Mouse (Mus musculus) hindbrain, embryonic 11.5 days (tissue): ENCODE measurements around the gene Dnah3. TPM values are rescaled to one million over a fixed set of nuclear protein-coding genes. Genes with fewer than 3 reads are reported as not detected.

Experiments used
- ATAC-seq: fragments of 200-750 bp; cut with Nextera tagmentation; 2 replicates; pipeline ENCODE4 v1.8.0; 2017; ENCODE audit warnings: mild to moderate bottlenecking, moderate TSS enrichment, moderate library complexity; ENCODE audit not compliant: low FRiP score
- DNase-seq: peaks from one replicate; pipeline ENCODE4 v3.0.0-alpha.2; 2015; ENCODE audit warnings: low spot score
- H3K27ac ChIP-seq: fragments of 300-500 bp; sonication (generic); 2 replicates; pipeline ENCODE4 v1.5.1; 2014; ENCODE audit warnings: mild to moderate bottlenecking, low read depth, low read length
- H3K27me3 ChIP-seq: fragments of 300-500 bp; sonication (generic); 2 replicates; pipeline ENCODE4 v1.6.1; 2014; ENCODE audit warnings: mild to moderate bottlenecking, low read length, moderate library complexity, mixed read lengths; ENCODE audit not compliant: control insufficient read depth, insufficient read depth
- H3K36me3 ChIP-seq: fragments of 300-500 bp; sonication (generic); 2 replicates; pipeline ENCODE4 v1.6.1; 2014; ENCODE audit warnings: mild to moderate bottlenecking, low read length, moderate library complexity, mixed read lengths; ENCODE audit not compliant: control insufficient read depth, insufficient read depth
- H3K4me1 ChIP-seq: fragments of 300-500 bp; sonication (generic); replicated peaks from 2 replicates; pipeline ENCODE4 v1.6.1; 2014; ENCODE audit warnings: low read length, mixed read lengths; ENCODE audit not compliant: control insufficient read depth, insufficient read depth
- H3K4me2 ChIP-seq: fragments of 300-500 bp; sonication (generic); replicated peaks from 2 replicates; pipeline ENCODE4 v1.6.1; 2014; ENCODE audit warnings: mild to moderate bottlenecking, low read depth, low read length
- H3K4me3 ChIP-seq: fragments of 300-500 bp; sonication (generic); 2 replicates; pipeline ENCODE4 v1.5.1; 2014; ENCODE audit warnings: low read depth, low read length
- H3K9ac ChIP-seq: fragments of 300-500 bp; sonication (generic); 2 replicates; pipeline ENCODE4 v1.6.1; 2014; ENCODE audit warnings: low read depth, low read length
- H3K9me3 ChIP-seq: fragments of 300-500 bp; sonication (generic); 2 replicates; pipeline ENCODE4 v1.6.1; 2016; ENCODE audit warnings: low read length; ENCODE audit not compliant: control insufficient read depth
- WGBS: fragments of 180-500 bp; shearing (Covaris S2); extraction: QIAGEN DNeasy Blood & Tissue Kit; methylation state at CpG from one replicate; pipeline ENCODE4 v1.1.7; 2014; 5-methylcytosine and 5-hydroxymethylcytosine counted together
- polyA plus RNA-seq: library from polyadenylated mRNA; unstranded; fragments of >200 nt; fragmentation: Nextera tagmentation; extraction: Ambion mirVana; gene quantifications from 2 replicates; pipeline ENCODE4 v1.2.1, GENCODE M21; 2014

Gene Dnah3
- polyA plus RNA-seq, 1 experiment from 2014 or later: 0.34 TPM

DNA sequence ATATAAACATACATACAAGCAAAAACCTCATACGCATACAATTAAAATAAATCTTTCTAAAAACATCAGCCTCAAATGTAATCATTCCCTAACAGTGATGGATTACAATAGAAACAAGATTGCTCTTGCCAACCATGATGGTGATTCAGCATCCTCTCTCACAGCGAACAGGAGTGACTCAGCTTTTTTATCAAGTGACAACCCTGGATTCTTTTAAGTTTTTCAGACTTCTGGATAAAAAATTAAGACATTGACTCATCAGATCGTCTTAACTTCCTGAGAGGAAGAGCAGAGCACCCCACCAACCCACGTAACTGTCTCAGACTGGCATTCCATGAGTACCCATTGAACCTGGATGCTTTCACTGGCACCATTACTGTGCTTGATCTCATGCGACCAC lies 120.9 kb downstream of the Dnah3 start:
- H3K27me3 ChIP-seq: no peaks in the 10 kb centered on the region
- no peak overlapping the region for H3K9ac ChIP-seq
- no peaks in the 10 kb centered on the region for H3K36me3 ChIP-seq
- no peaks in the 10 kb centered on the region for H3K4me1 ChIP-seq
- H3K9me3 ChIP-seq: no peaks in the 10 kb centered on the region
- ATAC-seq: no peak
- 91% methylated on average over 5 of the region's 5 CpGs for WGBS
- DNase-seq: no peak
- H3K4me2 ChIP-seq: no peak overlapping the region
- H3K4me3 ChIP-seq: no peak overlapping the region
- no peak overlapping the region for H3K27ac ChIP-seq

DNA sequence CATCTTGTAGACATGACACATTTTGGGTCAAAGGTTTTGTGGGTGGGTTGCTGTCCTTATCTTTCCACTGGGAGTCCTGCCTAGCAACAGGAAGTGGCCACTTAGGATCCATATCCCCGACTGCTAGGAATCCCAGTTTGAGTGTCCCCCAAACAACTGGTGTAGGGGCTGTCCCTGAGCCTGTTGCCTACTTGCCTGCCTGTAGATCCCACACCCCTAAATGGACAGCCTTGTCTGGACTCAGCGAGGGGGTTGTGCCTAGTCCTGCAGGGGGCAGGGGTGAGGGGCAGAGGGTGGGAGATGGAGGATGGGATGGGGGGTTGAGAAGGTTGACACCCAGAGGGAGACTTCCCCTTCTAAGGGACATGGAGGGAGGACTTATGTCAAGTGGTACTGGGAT lies 125.8 kb downstream of the Dnah3 start:
- H3K4me2 ChIP-seq: no peak overlapping the region
- WGBS: 80% methylated on average over 2 of the region's 2 CpGs
- H3K9me3 ChIP-seq: no peaks in the 10 kb centered on the region
- H3K27me3 ChIP-seq: no peaks in the 10 kb centered on the region
- DNase-seq: no peak
- no peak for ATAC-seq
- H3K36me3 ChIP-seq: no peaks in the 10 kb centered on the region
- no peaks in the 10 kb centered on the region for H3K4me1 ChIP-seq
- no peak overlapping the region for H3K27ac ChIP-seq
- H3K9ac ChIP-seq: no peak overlapping the region
- no peak overlapping the region for H3K4me3 ChIP-seq

DNA sequence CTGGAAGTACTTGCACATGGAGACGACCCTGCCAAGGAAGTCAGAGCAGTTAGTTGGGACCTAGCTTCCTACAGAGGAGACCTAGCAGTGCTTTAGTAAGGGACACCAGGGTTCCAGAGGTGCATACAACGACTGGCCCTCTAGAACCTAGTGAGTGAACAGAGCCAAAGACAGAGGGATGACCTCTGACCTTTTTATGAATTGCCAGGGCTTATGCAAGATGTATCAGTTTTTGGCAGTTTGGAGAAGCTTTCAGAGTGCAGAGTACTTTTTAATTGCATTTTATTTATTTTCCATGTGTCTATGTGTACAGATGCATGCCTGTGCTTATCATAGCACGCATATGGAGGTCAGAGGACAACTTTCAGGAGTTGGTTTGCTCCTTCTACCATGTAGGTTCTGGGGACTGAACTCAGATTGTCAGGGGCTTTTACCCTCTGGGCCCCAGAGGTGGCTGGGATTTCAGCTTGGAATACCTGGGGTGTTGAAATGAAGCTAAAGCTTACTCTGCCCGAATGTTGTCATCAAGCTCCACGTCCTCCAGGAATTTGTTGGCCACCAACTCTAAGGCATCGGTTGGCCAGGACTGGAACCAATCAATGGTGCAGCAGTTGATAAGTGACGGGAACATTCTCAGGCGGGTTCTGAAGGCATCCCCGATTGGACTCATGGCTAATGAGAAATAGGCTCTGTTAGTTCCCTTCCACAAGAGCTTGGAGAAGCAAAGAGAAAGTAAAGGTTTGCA lies 129.3 kb downstream of the Dnah3 start:
- no peaks in the 10 kb centered on the region for H3K9me3 ChIP-seq
- H3K4me2 ChIP-seq: no peak overlapping the region
- WGBS: 84% methylated on average over 9 of the region's 9 CpGs
- no peak for DNase-seq
- H3K27me3 ChIP-seq: no peaks in the 10 kb centered on the region
- no peak overlapping the region for H3K27ac ChIP-seq
- no peaks in the 10 kb centered on the region for H3K4me1 ChIP-seq
- H3K9ac ChIP-seq: no peak overlapping the region
- H3K4me3 ChIP-seq: no peak overlapping the region
- no peak for ATAC-seq
- H3K36me3 ChIP-seq: no peaks in the 10 kb centered on the region

DNA sequence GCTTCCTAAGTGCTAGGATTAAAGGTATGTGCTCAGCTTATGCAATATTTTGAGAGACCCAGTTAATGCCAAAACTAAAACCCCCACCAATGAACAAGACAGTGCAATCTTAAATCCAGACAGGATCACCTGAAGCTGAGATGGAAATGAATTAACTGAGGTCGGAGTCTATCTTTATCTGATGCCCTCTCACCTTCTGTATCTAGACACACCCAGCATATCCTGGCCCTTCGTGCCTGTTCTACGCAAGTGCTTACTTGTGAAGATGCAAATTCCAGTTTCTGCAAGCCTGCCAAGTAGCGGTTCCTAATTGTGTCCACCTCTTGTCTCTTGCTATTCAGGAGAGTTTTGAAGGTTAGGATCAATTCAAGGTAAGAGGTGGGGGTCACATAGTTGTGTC lies 129.9 kb downstream of the Dnah3 start:
- H3K9me3 ChIP-seq: no peaks in the 10 kb centered on the region
- ATAC-seq (no peak), DNase-seq (no peak)
- no peaks in the 10 kb centered on the region for H3K4me1 ChIP-seq
- no peaks in the 10 kb centered on the region for H3K27me3 ChIP-seq
- no peak overlapping the region for H3K27ac ChIP-seq
- H3K4me2 ChIP-seq: no peak overlapping the region
- no peak overlapping the region for H3K4me3 ChIP-seq
- no peaks in the 10 kb centered on the region for H3K36me3 ChIP-seq
- no peak overlapping the region for H3K9ac ChIP-seq
- 85% methylated on average over 4 of the region's 4 CpGs for WGBS

DNA sequence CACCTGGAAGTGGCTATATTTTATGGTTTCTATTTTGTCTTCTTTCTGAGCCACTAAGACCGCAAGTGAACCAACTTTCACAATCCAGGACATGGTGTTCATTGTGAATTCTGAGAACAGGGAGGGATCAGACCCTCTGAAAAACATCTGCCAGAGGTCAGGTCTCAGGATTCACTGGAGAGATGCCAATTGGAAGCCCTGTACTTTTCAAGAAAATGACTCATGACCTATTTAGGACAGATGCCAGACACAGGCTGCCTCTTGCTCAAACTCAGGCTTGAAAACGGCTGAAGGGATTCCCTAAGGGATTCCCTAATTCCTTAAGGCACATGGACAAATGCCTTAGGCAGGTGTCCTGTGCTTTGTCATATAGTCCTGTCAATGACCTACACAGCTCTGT lies 134.0 kb downstream of the Dnah3 start:
- H3K27ac ChIP-seq: no peak overlapping the region
- no peaks in the 10 kb centered on the region for H3K27me3 ChIP-seq
- no peaks in the 10 kb centered on the region for H3K9me3 ChIP-seq
- WGBS: 72% methylated on average over 2 of the region's 2 CpGs
- DNase-seq: no peak
- H3K36me3 ChIP-seq: no peaks in the 10 kb centered on the region
- ATAC-seq: no peak
- H3K4me3 ChIP-seq: no peak overlapping the region
- no peak overlapping the region for H3K4me2 ChIP-seq
- H3K9ac ChIP-seq: no peak overlapping the region
- H3K4me1 ChIP-seq: no peaks in the 10 kb centered on the region

DNA sequence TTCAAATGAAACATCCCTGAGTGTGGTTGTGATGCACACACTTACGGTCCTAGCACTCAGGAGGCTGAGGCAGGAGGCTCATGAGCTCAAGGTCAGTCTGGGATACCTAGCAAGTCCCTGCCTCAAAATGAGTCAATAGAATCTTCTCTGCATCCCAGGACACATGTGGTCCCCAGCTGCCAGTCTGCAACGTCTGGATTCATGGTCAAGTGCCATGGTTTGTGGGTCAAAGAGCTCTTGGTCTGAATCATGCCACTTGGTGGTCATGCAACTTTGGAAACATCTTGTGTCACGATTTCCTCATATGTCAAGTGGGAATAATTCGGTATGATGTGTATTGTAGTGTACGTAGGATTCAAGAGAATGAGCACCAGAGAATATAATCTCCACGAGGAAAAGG lies 134.5 kb downstream of the Dnah3 start:
- Histone ChIP-seq H3K4me3 (no peak overlapping the region), H3K36me3 (no peaks in the 10 kb centered on the region), H3K9me3 (no peaks in the 10 kb centered on the region), H3K4me1 (no peaks in the 10 kb centered on the region), H3K27me3 (no peaks in the 10 kb centered on the region), H3K4me2 (no peak overlapping the region), H3K27ac (no peak overlapping the region), H3K9ac (no peak overlapping the region)
- WGBS: 89% methylated on average over 6 of the region's 6 CpGs
- no peak for DNase-seq
- ATAC-seq: no peak

DNA sequence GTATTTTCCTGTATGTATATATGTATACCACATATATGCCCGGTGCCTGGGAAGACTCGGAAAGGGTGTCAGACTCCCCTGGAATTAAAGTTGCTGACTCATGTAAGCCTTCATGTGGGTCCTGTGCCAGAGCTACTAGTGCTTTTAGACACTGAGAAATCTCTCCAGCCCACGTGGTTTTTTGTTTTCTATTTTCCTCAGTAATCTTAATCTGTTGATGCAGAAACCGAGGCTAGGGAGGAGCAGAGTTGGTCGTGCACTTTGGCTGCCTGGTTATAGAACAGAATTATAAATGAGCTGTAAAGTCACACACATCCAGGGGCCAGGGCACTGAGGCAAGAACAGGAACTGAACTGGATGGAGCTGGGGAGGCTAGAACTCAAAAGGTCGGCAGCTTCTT lies 135.1 kb downstream of the Dnah3 start:
- Histone ChIP-seq H3K9me3 (no peaks in the 10 kb centered on the region), H3K36me3 (no peaks in the 10 kb centered on the region), H3K4me2 (no peak overlapping the region), H3K4me3 (no peak overlapping the region), H3K9ac (no peak overlapping the region), H3K27ac (no peak overlapping the region), H3K27me3 (no peaks in the 10 kb centered on the region), H3K4me1 (no peaks in the 10 kb centered on the region)
- ATAC-seq (no peak), DNase-seq (no peak)
- 82% methylated on average over 6 of the region's 6 CpGs for WGBS

DNA sequence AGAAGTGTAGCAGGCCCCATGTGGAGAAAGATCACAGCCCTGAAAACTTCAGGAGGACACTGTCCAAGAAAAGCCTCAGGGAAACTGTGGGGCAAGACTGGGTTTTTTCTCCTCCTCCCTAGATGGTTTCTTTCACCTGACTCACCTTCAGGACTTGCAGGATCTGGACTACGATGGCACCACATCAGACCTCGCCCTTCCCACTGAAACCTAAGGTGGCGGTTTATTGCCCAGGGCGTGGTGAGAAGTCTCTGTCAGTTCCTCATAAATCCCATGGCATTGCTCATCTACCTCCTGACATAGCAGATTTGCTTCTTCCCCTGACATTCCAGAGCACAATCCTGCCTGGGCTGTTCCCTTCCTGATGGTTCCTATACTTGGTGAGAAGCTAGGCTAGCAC lies 135.6 kb downstream of the Dnah3 start:
- no peak overlapping the region for H3K27ac ChIP-seq
- no peak for ATAC-seq
- H3K4me3 ChIP-seq: no peak overlapping the region
- H3K4me2 ChIP-seq: no peak overlapping the region
- DNase-seq: no peak
- H3K27me3 ChIP-seq: no peaks in the 10 kb centered on the region
- WGBS: 93% methylated on average over 4 of the region's 4 CpGs
- H3K9me3 ChIP-seq: no peaks in the 10 kb centered on the region
- no peaks in the 10 kb centered on the region for H3K4me1 ChIP-seq
- no peak overlapping the region for H3K9ac ChIP-seq
- H3K36me3 ChIP-seq: no peaks in the 10 kb centered on the region

DNA sequence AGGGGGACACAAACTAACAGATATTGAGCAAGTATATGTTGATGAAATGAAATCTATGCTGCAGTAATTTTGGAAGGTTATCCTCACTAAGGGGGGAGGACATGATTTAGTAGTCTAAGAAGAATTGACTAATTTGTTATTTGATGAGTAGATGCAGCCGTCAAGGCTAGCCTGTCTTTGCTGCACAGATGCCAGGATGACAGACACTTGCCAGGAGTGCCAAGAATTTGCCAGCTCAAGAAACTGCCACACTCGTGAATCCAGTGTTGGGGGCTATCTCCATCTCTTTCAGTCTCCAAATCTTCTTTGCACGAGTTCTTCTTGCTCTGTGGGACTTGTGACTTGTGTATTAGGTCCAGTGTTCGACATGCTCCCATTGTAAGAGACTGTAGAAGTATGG lies 136.0 kb downstream of the Dnah3 start:
- Histone ChIP-seq H3K4me3 (no peak overlapping the region), H3K4me2 (no peak overlapping the region), H3K9ac (no peak overlapping the region), H3K36me3 (no peaks in the 10 kb centered on the region), H3K9me3 (no peaks in the 10 kb centered on the region), H3K27ac (no peak overlapping the region), H3K4me1 (no peaks in the 10 kb centered on the region), H3K27me3 (no peaks in the 10 kb centered on the region)
- 71% methylated on average over 4 of the region's 4 CpGs for WGBS
- no peak for DNase-seq
- ATAC-seq: no peak
